Mouse (Mus musculus) heart, adult 2 months (tissue): Measurements from ENCODE around the gene Snx13.

Source experiments
- CTCF ChIP-seq: fragments of 200-600 bp; IDR thresholded peaks from 2 replicates; pipeline ENCODE4 v1.8.1; 2022; ENCODE audit warnings: antibody characterized with exemption, mild to moderate bottlenecking, moderate library complexity
- EP300 ChIP-seq: fragments of 200-500 bp; IDR thresholded peaks from 2 replicates; pipeline ENCODE4 v1.6.1; 2011; ENCODE audit warnings: low read depth, low read length, control low read depth; ENCODE audit not compliant: insufficient read depth
- POLR2A ChIP-seq: fragments of 200-500 bp; IDR thresholded peaks from 2 replicates; pipeline ENCODE4 v1.6.1; 2011; ENCODE audit warnings: mild to moderate bottlenecking, low read depth, low read length, control low read depth; ENCODE audit not compliant: insufficient read depth

DNA sequence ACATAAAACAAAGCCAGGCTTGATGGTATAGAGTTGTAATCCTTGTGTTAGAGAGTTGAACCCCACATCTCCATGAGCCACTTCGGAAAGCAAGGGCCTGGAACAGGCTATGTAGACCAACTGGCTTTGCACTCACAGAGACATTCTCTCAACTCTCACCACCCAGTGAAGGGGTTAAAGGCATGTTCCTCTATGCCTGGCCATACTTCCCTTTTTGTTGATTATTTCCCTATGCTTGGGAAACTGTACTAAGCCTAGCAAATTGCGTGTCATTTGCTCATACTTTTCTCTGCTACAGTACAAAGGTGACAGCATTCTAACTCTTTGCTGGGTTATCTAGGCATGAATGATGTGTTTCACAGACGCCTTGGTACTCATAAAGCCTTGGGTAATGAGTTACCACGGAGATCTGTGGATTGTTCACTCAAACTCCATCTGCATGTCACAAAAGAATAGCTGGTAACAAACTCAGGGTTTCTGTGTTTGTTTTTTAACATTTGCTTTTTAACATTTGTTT is 21.0 kb upstream of the Snx13 start:
- TF ChIP-seq POLR2A (no peak), CTCF (no peak), EP300 (no peak)
